In genomic region chrX:73262428-73262827, GRCm38 (mm10) we compare ENCODE assay signal across 6 mouse cellular contexts.
DNase-seq lines count a peak whose midpoint lies in the region; ATAC-seq lines count a peak whose summit lies in the region.

No protein-coding gene starts in this region.

- peak; percentile 79 for ATAC-seq in frontal cortex, adult (ENCODE audit: low TSS enrichment)

- DNase-seq in brain, adult 2 months (ENCODE audit: low read depth, low spot score) = peak; percentile 36
- DNase-seq in left cerebral cortex, adult 11 months (ENCODE audit: low spot score) = peak; percentile 0
- DNase-seq in retina, postnatal 1 day = peak; percentile 0
- peak; percentile 5 for DNase-seq in right cerebral cortex, adult 18-20 months
- DNase-seq in telencephalon, adult 2 months (ENCODE audit: low read depth, low spot score) = peak; percentile 13

Comparison
In these comparisons a context has a peak if more than half of its experiments do, and no peak if none do; other contexts are left out.
1. Peak in every context shown above with its lines: DNase-seq and ATAC-seq.